Mouse (Mus musculus) forebrain, embryonic 10.5 days (tissue): Measurements from ENCODE around the gene Dr1. TPM values are rescaled to one million over a fixed set of nuclear protein-coding genes. Genes with fewer than 3 reads are reported as not detected.

Experiments
- DNase-seq: peaks from one replicate; pipeline ENCODE4 v3.0.0-alpha.2; 2017; ENCODE audit warnings: low spot score; ENCODE audit errors: extremely low spot score
- H3K27ac ChIP-seq: fragments of 300-500 bp; sonication (generic); 2 replicates; pipeline ENCODE4 v1.5.1; 2016; ENCODE audit warnings: mild to moderate bottlenecking
- H3K27me3 ChIP-seq: fragments of 300-500 bp; sonication (generic); 2 replicates; pipeline ENCODE4 v1.6.1; 2016; ENCODE audit warnings: mild to moderate bottlenecking; ENCODE audit not compliant: poor library complexity, severe bottlenecking
- H3K36me3 ChIP-seq: fragments of 300-500 bp; sonication (generic); replicated peaks from 2 replicates; pipeline ENCODE4 v1.6.1; 2016; ENCODE audit warnings: mild to moderate bottlenecking, moderate library complexity
- H3K4me1 ChIP-seq: fragments of 300-500 bp; sonication (generic); 2 replicates; pipeline ENCODE4 v1.6.1; 2016
- H3K4me3 ChIP-seq: fragments of 300-500 bp; sonication (generic); 2 replicates; pipeline ENCODE4 v1.5.1; 2016; ENCODE audit warnings: mild to moderate bottlenecking, moderate library complexity
- H3K9me3 ChIP-seq: fragments of 300-500 bp; sonication (generic); 2 replicates; pipeline ENCODE4 v1.6.1; 2016; ENCODE audit warnings: mild to moderate bottlenecking, moderate library complexity
- WGBS: fragments of 180-500 bp; shearing (Covaris S2); methylation state at CpG from one replicate; pipeline ENCODE4 v1.1.7; 2016; 5-methylcytosine and 5-hydroxymethylcytosine counted together
- polyA plus RNA-seq: library from polyadenylated mRNA; unstranded; fragments of >200 nt; fragmentation: Nextera tagmentation; extraction: Ambion mirVana; gene quantifications from 2 replicates; pipeline ENCODE4 v1.2.1, GENCODE M21; 2016

Dr1 gene
- polyA plus RNA-seq, 1 experiment from 2014 or later, result 51.2 TPM

DNA sequence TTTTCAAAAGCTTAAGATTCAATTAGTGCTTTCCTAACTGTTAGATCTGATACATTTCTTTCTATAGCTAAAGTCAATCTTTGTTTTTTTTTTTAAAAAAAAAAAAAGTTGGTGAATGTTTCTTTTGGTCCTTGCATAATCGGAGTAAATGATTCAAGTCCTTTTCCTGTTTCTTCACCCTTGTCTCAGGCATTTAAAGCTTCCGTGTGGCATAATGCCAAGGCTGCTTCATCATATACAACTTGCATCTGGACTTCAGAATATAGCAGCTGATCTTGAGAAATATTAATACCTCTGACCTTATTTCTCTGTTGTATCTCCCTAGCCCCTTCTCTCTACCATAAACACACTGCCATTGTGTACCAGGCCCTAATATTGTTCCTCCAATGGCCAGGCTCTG lies 18.3 kb downstream of the Dr1 start:
- DNase-seq, result no peak
- Histone ChIP-seq H3K36me3 (0 out of 2 replicates have a peak, but pooled peaks cover 3% of the 10 kb centered on the region), H3K4me3 (no peak overlapping the region), H3K9me3 (0 out of 2 replicates have a peak, but pooled peaks cover 3% of the 10 kb centered on the region), H3K27ac (no peak overlapping the region), H3K4me1 (no peaks in the 10 kb centered on the region), H3K27me3 (no peaks in the 10 kb centered on the region)
- 92% methylated on average over 2 of the region's 2 CpGs for WGBS

DNA sequence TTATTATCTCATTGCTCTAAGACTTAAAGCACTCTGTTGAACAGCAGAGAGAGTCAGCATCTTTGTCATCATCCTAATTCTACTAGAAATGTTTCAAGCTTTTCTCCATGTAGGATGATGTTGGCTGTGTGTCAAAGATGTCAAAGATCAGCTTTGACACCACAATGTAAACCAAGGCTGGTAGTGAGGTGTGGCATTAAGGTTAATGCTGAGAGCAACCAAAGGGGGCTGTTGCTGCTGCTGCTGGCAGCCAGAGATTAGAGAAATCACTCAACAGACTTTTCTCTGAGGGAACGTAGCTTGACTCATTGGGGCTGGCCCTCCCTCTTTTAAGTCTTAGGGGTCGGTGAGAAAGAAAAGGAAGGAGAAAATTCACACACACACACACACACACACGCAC lies 32.9 kb downstream of the Dr1 start:
- no peaks in the 10 kb centered on the region for H3K36me3 ChIP-seq
- H3K27me3 ChIP-seq, result no peaks in the 10 kb centered on the region
- 0 out of 2 replicates have a peak, but pooled peaks cover 4% of the 10 kb centered on the region for H3K4me1 ChIP-seq
- 51% methylated on average over 3 of the region's 3 CpGs for WGBS
- H3K9me3 ChIP-seq, result no peaks in the 10 kb centered on the region
- H3K4me3 ChIP-seq, result no peak overlapping the region
- no peak overlapping the region for H3K27ac ChIP-seq
- no peak for DNase-seq

DNA sequence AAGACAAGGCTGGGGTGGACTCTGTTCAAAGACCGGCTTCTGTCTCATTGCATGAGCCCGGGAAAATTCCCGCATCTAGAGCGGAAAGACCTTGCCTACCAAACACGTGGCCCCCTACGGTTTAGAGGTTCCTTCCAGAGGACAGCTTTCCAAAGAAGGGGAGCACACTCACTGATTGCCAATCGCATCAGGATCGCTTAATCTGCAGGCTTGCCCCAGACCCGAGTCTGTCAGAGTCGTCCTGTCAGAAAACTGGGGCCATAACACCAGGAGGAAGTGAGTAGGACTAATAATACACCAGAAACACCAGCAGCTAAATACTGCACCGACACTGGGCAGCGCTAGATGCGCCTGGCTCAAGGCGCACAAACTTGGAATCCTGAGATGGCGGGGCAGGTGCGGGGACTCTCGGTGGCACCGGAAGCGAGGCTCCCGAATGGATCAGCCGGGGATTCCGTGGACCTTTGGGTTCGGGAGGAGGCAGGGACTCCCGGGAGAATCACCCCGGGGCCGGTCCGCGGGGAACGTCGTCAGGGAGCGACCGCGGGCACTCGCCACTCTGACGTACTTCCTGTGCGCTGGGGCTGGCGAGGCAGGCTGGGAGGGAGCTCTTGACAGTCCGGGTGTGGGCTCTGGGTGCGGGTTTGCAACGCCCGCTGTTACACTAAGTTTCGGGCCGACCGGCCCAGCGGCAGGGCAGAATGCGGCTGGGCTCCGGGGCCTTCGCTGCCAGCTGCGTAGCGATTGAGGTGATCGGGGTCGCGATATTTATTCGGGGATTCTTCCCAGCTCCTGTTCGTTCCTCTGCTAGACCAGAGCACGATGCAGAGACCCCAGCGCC lies 43.7 kb downstream of the Dr1 start, which contains the start of gene Pigg:
TSS of gene Pigg (plus strand) at position 386 of the 841 bp plus-strand sequence.
- Histone ChIP-seq H3K4me3 (peak within 1 kb of the TSS; percentile 88), H3K27ac (peak within 1 kb of the TSS; percentile 93), H3K27me3 (no peaks in the 10 kb centered on the region), H3K9me3 (no peaks in the 10 kb centered on the region), H3K4me1 (peaks cover 17% of the 10 kb centered on the region), H3K36me3 (peaks cover 2% of the 10 kb centered on the region)
- WGBS, result under 1% methylated on average over 57 of the region's 57 CpGs
- DNase-seq, result peak; percentile 93

DNA sequence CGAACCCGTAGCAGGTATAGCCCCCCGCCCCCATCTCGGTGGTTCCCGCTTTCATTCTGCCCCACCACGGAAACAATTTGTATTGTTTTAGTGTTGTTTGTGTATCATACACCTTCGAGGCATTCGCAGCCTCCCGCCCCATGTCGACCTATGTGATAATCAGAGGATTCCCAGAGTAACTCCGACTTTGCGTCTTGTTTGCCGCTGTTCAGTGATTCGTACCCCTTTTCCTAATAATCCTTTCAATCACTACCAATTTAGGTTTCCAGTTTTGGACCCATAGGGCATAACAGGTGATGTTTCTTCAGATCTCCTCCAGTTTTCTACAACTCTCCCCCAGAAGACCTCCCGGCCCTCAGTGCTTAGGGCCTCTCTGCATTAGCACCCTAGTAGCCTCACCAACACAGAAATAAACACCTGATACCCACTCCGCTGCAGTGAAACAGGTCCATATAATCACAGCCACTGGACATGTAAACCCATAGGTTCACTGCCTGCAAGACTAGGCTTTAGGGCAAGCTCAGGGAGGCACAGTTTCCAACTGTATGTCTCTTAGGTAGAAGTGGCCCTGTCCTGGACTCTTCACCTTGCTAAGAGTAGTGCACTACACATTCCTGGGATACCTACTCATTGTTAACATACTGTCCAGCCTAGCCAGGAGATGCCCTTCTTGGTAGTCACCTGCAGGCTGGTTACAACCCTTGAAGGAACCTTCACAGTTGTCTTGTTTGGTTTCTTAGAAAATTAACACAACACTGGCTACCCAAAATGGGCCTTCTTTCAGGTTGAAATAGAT lies 44.6 kb downstream of the Dr1 start:
- Histone ChIP-seq H3K4me3 (peak overlapping the region; percentile 88), H3K4me1 (peaks cover 17% of the 10 kb centered on the region), H3K9me3 (no peaks in the 10 kb centered on the region), H3K27me3 (no peaks in the 10 kb centered on the region), H3K27ac (peak overlapping the region; percentile 93), H3K36me3 (peaks cover 11% of the 10 kb centered on the region)
- DNase-seq, result no peak
- WGBS, result 9% methylated on average over 16 of the region's 16 CpGs

Other genes with a start within 250 kb of the Dr1 start
- gene Mtf2, start 203.2 kb upstream of the Dr1 start, polyA plus RNA-seq, result 133 and 152 TPM in 2 replicates
- gene Tmed5, start 136.3 kb upstream of the Dr1 start, polyA plus RNA-seq, result 30.6 and 38.4 TPM in 2 replicates
- 14.3 and 15.8 TPM in 2 replicates for gene Ccdc18, start 136.0 kb upstream of the Dr1 start, polyA plus RNA-seq
- 7.9 and 8.9 TPM in 2 replicates for gene Pigg, start 43.7 kb downstream of the Dr1 start, polyA plus RNA-seq
- not detected in 2 replicates for gene Gm42517, start 99.0 kb downstream of the Dr1 start, polyA plus RNA-seq
- gene Pde6b, start 119.5 kb downstream of the Dr1 start, polyA plus RNA-seq, result 0.20 TPM in 1 of 2 replicates, not detected in the other
- 391 and 392 TPM in 2 replicates for gene Atp5k, start 165.6 kb downstream of the Dr1 start, polyA plus RNA-seq
- gene Mfsd7a, start 180.0 kb downstream of the Dr1 start, polyA plus RNA-seq, result 0.24 TPM in 1 of 2 replicates, not detected in the other
- 20.0 and 21.1 TPM in 2 replicates for gene Pcgf3, start 192.3 kb downstream of the Dr1 start, polyA plus RNA-seq